Mouse (Mus musculus): ENCODE measurements at regions not wholly inside any gene's neighbourhood (a gene's known extent, or its start where the extent isn't known, plus 50 kb on each side); places are given as distances from the start of the nearest gene placed in this dataset.

DNA sequence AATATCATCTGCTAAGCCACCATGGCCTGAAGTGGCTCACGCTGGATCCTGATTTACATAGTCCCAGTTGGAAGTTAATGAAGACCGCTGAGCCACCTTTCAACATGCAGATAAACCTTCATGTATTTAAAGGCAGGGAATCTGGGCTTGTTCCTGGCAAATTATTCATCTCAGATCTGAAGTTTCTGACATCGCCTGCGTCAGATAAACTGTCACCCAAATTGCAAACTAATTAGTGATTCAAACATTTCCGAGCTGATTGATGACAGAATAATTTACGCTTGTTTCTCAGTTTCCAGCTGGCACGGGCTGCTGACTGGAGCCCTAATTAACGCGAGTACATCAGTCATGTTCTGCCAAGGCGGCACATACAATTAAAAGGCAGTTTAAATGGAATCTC, 179.3 kb upstream of the Tle4 start:
- peak in 1 of 2 experiments; percentile 1 for DNase-seq
- Histone ChIP-seq H3K27me3 (ENCODE audit: control insufficient read depth, insufficient read depth, low read length) (no peaks in the 10 kb centered on the region; the same call in 1 of the 2 replicates), H3K4me1 (ENCODE audit: control insufficient read depth, insufficient read depth, low read length) (no peaks in the 10 kb centered on the region), H3K4me3 (replicated peaks; ENCODE audit: insufficient read depth, low read depth, low read length) (no peak overlapping the region), H3K27ac (ENCODE audit: insufficient read depth, low read length) (no peak overlapping the region)
- WGBS: 4% methylated on average over 10 of the region's 10 CpGs
- no peak for TF ChIP-seq POLR2A (IDR thresholded peaks at IDR 0.05; ENCODE audit: borderline replicate concordance, insufficient read depth, low read length)
- no peak for TF ChIP-seq CTCF (IDR thresholded peaks at IDR 0.05; ENCODE audit: borderline replicate concordance, insufficient read depth, low read depth, low read length)

GRCm38 (mm10) chr19:14776791-14777190, 178.9 kb upstream of the Tle4 start:
- Histone ChIP-seq H3K27me3 (ENCODE audit: control insufficient read depth, insufficient read depth, low read length) (no peaks in the 10 kb centered on the region; the same call in 1 of the 2 replicates), H3K27ac (ENCODE audit: insufficient read depth, low read length) (no peak overlapping the region), H3K4me3 (replicated peaks; ENCODE audit: insufficient read depth, low read depth, low read length) (no peak overlapping the region), H3K4me1 (ENCODE audit: control insufficient read depth, insufficient read depth, low read length) (no peaks in the 10 kb centered on the region)
- 65% methylated on average over 5 of the region's 5 CpGs for WGBS
- no peak for TF ChIP-seq POLR2A (IDR thresholded peaks at IDR 0.05; ENCODE audit: borderline replicate concordance, insufficient read depth, low read length)
- TF ChIP-seq CTCF (IDR thresholded peaks at IDR 0.05; ENCODE audit: borderline replicate concordance, insufficient read depth, low read depth, low read length): no peak
- no peak for DNase-seq

DNA sequence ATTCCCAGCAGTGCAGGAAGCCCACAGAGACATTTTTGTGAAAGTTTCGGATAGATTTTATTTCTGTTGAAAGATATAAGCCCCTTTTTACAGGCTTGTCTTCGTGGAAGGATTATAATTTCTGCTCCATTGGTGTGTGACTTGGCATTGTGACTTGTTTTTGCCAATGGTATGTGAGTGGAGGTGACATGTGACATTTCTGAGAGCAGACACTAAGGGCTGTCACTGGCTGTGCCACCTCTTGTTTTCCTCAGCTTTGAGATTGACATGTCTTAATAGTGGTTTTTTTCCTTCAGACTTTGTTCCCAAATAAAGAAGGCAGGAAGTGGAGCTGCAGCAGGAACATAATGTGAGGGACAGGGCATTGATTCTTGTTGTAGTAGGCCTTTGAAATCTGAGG, 174.9 kb upstream of the Tle4 start:
- DNase-seq: no peak
- Histone ChIP-seq H3K4me1 (ENCODE audit: control insufficient read depth, insufficient read depth, low read length) (no peaks in the 10 kb centered on the region), H3K27ac (ENCODE audit: insufficient read depth, low read length) (no peak overlapping the region), H3K4me3 (replicated peaks; ENCODE audit: insufficient read depth, low read depth, low read length) (no peak overlapping the region), H3K27me3 (ENCODE audit: control insufficient read depth, insufficient read depth, low read length) (no peaks in the 10 kb centered on the region; the same call in 1 of the 2 replicates)
- TF ChIP-seq POLR2A (IDR thresholded peaks at IDR 0.05; ENCODE audit: borderline replicate concordance, insufficient read depth, low read length): no peak
- no peak for TF ChIP-seq CTCF (IDR thresholded peaks at IDR 0.05; ENCODE audit: borderline replicate concordance, insufficient read depth, low read depth, low read length)
- WGBS: 58% methylated on average over 2 of the region's 2 CpGs

DNA sequence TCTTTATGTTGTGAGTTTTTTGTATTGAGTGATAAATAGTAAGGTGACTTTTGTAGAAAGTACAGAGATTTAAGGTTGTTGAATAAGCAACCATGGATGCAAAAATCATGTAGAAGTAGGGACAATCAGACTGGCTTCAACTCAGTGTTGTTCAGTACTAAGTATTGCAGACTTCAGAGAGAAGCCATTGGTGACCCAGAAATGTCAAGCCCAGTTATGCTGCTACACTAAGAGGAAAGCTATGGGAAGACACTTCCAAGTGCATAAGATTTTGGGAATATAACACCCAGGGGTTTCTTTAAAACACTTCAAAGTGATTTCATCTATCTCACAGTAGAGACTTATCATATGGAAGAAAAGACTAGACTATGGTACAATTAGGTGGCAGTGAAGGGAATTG, 154.8 kb upstream of the Tle4 start:
- Histone ChIP-seq H3K4me3 (replicated peaks; ENCODE audit: insufficient read depth, low read depth, low read length) (no peak overlapping the region), H3K4me1 (ENCODE audit: control insufficient read depth, insufficient read depth, low read length) (no peaks in the 10 kb centered on the region), H3K27ac (ENCODE audit: insufficient read depth, low read length) (no peak overlapping the region), H3K27me3 (ENCODE audit: control insufficient read depth, insufficient read depth, low read length) (no peaks in the 10 kb centered on the region)
- no peak for TF ChIP-seq CTCF (IDR thresholded peaks at IDR 0.05; ENCODE audit: borderline replicate concordance, insufficient read depth, low read depth, low read length)
- TF ChIP-seq POLR2A (IDR thresholded peaks at IDR 0.05; ENCODE audit: borderline replicate concordance, insufficient read depth, low read length): no peak
- DNase-seq: no peak

- Histone ChIP-seq H3K4me1 (ENCODE audit: control insufficient read depth, insufficient read depth, low read length) (no peaks in the 10 kb centered on the region), H3K4me3 (replicated peaks; ENCODE audit: insufficient read depth, low read depth, low read length) (no peak overlapping the region), H3K27ac (ENCODE audit: insufficient read depth, low read length) (no peak overlapping the region), H3K27me3 (ENCODE audit: control insufficient read depth, insufficient read depth, low read length) (no peaks in the 10 kb centered on the region)
- no peak for DNase-seq
- WGBS: 95% methylated on average over 3 of the region's 3 CpGs
- TF ChIP-seq POLR2A (IDR thresholded peaks at IDR 0.05; ENCODE audit: borderline replicate concordance, insufficient read depth, low read length) (no peak), CTCF (IDR thresholded peaks at IDR 0.05; ENCODE audit: borderline replicate concordance, insufficient read depth, low read depth, low read length) (no peak)
Observed at GRCm38 (mm10) chr19:14742361-14742760, 144.5 kb upstream of the Tle4 start.

- Histone ChIP-seq H3K4me1 (ENCODE audit: control insufficient read depth, insufficient read depth, low read length) (no peaks in the 10 kb centered on the region), H3K27me3 (ENCODE audit: control insufficient read depth, insufficient read depth, low read length) (no peaks in the 10 kb centered on the region), H3K27ac (ENCODE audit: insufficient read depth, low read length) (no peak overlapping the region), H3K4me3 (replicated peaks; ENCODE audit: insufficient read depth, low read depth, low read length) (no peak overlapping the region)
- WGBS: 98% methylated on average over 1 of the region's 1 CpGs
- TF ChIP-seq CTCF (IDR thresholded peaks at IDR 0.05; ENCODE audit: borderline replicate concordance, insufficient read depth, low read depth, low read length) (no peak), POLR2A (IDR thresholded peaks at IDR 0.05; ENCODE audit: borderline replicate concordance, insufficient read depth, low read length) (no peak)
- no peak for DNase-seq
Observed at GRCm38 (mm10) chr19:14740936-14741335, 143.1 kb upstream of the Tle4 start.

DNA sequence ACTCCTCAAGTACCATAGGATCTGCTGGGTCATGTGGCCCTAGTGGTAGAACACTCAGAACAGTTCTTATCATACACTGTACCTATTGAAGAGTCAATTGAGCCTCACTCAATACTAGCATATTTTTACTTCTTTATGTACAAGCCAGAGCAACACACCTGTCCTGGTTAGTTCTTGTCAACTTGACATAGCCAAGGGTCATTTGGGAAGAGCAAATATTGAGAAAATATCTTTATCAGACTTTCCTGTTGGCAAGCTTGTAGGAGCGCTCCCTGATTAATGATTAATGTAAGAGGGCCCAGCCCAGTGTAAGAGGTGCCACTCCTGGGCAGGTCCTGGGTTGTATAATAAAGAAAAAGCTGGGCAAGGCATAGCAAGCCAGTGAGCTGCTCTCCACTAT, 142.3 kb upstream of the Tle4 start:
- H3K27ac ChIP-seq (ENCODE audit: insufficient read depth, low read length): no peak overlapping the region
- TF ChIP-seq CTCF (IDR thresholded peaks at IDR 0.05; ENCODE audit: borderline replicate concordance, insufficient read depth, low read depth, low read length): no peak
- no peak for TF ChIP-seq POLR2A (IDR thresholded peaks at IDR 0.05; ENCODE audit: borderline replicate concordance, insufficient read depth, low read length)
- DNase-seq: no peak

DNA sequence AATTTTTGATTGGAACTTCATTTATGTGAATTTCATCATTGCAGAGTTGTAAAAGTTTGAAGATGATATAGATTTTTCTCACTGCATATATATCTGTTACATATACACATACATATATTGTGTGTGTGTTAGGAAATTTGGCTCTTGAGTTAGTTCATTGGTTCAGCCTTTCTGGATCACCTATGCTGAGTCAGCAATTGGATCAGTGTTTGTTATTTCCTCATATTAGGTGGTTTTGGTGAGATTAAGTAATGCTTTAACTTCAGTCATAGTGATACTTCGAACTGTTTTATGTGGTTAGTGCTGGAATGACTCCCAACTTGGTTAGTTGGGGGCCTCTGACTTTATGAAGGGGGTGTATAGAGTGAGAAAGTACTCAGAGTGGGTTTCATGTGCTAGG, 138.7 kb upstream of the Tle4 start:
- Histone ChIP-seq H3K4me1 (ENCODE audit: control insufficient read depth, insufficient read depth, low read length) (no peaks in the 10 kb centered on the region), H3K27ac (ENCODE audit: insufficient read depth, low read length) (no peak overlapping the region), H3K4me3 (replicated peaks; ENCODE audit: insufficient read depth, low read depth, low read length) (no peak overlapping the region), H3K27me3 (ENCODE audit: control insufficient read depth, insufficient read depth, low read length) (no peaks in the 10 kb centered on the region)
- TF ChIP-seq CTCF (IDR thresholded peaks at IDR 0.05; ENCODE audit: borderline replicate concordance, insufficient read depth, low read depth, low read length) (no peak), POLR2A (IDR thresholded peaks at IDR 0.05; ENCODE audit: borderline replicate concordance, insufficient read depth, low read length) (no peak)
- no peak for DNase-seq
- WGBS: 80% methylated on average over 1 of the region's 1 CpGs

More for the DNA sequence above, 142.3 kb upstream of the Tle4 start:
- WGBS: 98% methylated on average over 1 of the region's 1 CpGs
- H3K4me1 ChIP-seq (ENCODE audit: control insufficient read depth, insufficient read depth, low read length): no peaks in the 10 kb centered on the region
- no peak overlapping the region for H3K4me3 ChIP-seq (replicated peaks; ENCODE audit: insufficient read depth, low read depth, low read length)
- H3K27me3 ChIP-seq (ENCODE audit: control insufficient read depth, insufficient read depth, low read length): no peaks in the 10 kb centered on the region

Measured in cerebellum, adult 2 months (tissue).